In genomic region chr10:95892132-95892531, GRCm38 (mm10) we compare ENCODE assay signal across 20 mouse cellular contexts. TPM values are rescaled to one million over a fixed set of nuclear protein-coding genes. Genes with fewer than 3 reads are reported as not detected.
"Had no signal": no experiment of that assay in that cellular context is flagged by ENCODE, and none has a peak within 500 bp of the region (broad histone marks: within the 10 kb centered on the region; RNA-seq: fewer than 3 reads in every experiment).

No protein-coding gene starts in this region.

- ATAC-seq: liver, postnatal 0 days had no signal

- H3K36me3 ChIP-seq: limb, embryonic 12.5 days; liver, embryonic 13.5 days; lung, embryonic 15.5 days; midbrain, embryonic 12.5 days had no signal

- H3K27ac ChIP-seq: left cerebral cortex, adult 2 months; limb, embryonic 12.5 days; liver, embryonic 13.5 days; lung, embryonic 15.5 days; macrophage; midbrain, embryonic 12.5 days; stomach, postnatal 0 days had no signal

- H3K4me2 ChIP-seq: limb, embryonic 12.5 days; liver, embryonic 13.5 days; lung, embryonic 15.5 days; midbrain, embryonic 12.5 days had no signal

- H3K27me3 ChIP-seq: lung, embryonic 15.5 days; midbrain, embryonic 12.5 days had no signal

- DNase-seq: kidney, postnatal 14 days; liver; liver, embryonic 13.5 days; liver, postnatal 0 days; lung, postnatal 14 days; thymus, postnatal 14 days had no signal

- H3K4me3 ChIP-seq: left cerebral cortex, adult 2 months; limb, embryonic 12.5 days; liver, embryonic 13.5 days; lung, embryonic 15.5 days; megakaryocyte, embryonic 14.5 days; midbrain, embryonic 12.5 days had no signal

- H3K9me3 ChIP-seq: limb, embryonic 12.5 days; liver, embryonic 13.5 days; lung, embryonic 15.5 days; megakaryocyte, embryonic 14.5 days; midbrain, embryonic 12.5 days had no signal

- H3K9ac ChIP-seq: limb, embryonic 12.5 days; liver, embryonic 13.5 days; liver, postnatal 0 days; lung, embryonic 15.5 days; midbrain, embryonic 12.5 days had no signal

RNA-seq across cellular contexts. Expression of gene Gm33543, which starts 49.4 kb away (rescaled TPM):
- total RNA-seq: layer of hippocampus, adult 8-10 months; layer of hippocampus, postnatal 14 days; left cerebral cortex, adult 2 months; left cerebral cortex, postnatal 14 days; midbrain, postnatal 0 days had no signal
- polyA plus RNA-seq: kidney, embryonic 14.5 days; large intestine, adult 2 months; limb, embryonic 12.5 days; liver, embryonic 13.5 days; lung, embryonic 15.5 days; macrophage; midbrain, embryonic 12.5 days; neural tube, embryonic 11.5 days; stomach, postnatal 0 days had no signal
